Mouse (Mus musculus) neutrophil, adult 5-6 weeks (primary cell): ENCODE data around the gene Abi1. TPM values are rescaled to one million over a fixed set of nuclear protein-coding genes. Genes with fewer than 3 reads are reported as not detected.
A peak's percentile ranks its signal among the peaks of the same experiment; 100 is the strongest.
"Not testable (repeated sequence)": the region's sequence is repeated elsewhere in the genome, so short reads cannot be mapped to it uniquely, and the experiment has no call there.

Source experiments
- ATAC-seq: fragments of 151-379, 151-347 bp; 2 replicates; pipeline ENCODE4 v1.8.0; 2017; ENCODE audit warnings: mild to moderate bottlenecking, moderate TSS enrichment; ENCODE audit not compliant: insufficient number of reproducible peaks, poor library complexity, low FRiP score, severe bottlenecking; ENCODE audit errors: extremely low read depth
- total RNA-seq: library from RNA; stranded (forward); fragments of 200-1000 nt; gene quantifications from 2 replicates; pipeline ENCODE4 v1.2.3, GENCODE M21; 2017

The Abi1 gene
- 242 and 261 TPM in 2 replicates for total RNA-seq

GRCm38 (mm10) chr2:23040001-23040646 lies at the start of gene Abi1:
Gene Abi1, minus strand, starts transcription at chr2:23040241.
- ATAC-seq, result peak; percentile 84

DNA sequence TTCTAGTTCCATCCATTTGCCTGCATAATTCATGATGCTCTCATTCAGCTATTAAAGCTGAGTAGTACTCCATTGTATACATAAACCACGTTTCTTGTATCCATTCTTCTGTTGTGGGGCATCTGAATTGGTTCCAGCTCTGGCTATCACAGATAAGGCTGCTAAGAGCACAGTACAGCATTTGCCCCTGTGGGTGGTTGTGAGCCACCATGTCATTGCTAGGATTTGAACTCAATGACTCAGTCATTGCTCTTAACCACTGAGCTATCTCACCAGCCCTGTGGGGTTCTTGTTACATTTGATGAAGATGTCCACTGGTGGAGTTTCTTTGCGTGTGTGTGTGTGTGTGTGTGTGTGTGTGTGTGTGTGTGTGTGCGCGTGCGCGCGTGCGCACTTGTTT lies 44.5 kb upstream of the Abi1 start:
- ATAC-seq, result no peak

DNA sequence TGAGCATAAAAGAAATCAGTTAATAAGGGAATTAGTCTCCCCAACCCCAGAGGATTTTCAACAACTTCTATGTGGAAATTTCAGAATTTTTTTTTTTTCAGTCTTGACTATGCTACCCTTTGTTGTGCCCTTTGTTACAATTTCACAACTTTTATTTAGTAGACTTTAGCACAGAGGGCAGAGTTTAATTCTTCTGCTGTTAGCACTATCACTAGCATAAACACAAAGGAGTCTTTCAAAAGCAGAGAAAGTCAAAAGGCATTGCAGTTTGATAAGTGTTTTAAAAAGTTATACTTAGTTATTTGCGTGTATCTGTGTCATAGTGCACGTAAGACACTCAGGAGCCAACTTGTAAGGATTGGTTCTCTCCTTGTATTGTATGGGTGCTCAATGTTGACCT lies 38.5 kb upstream of the Abi1 start:
- ATAC-seq, result no peak

DNA sequence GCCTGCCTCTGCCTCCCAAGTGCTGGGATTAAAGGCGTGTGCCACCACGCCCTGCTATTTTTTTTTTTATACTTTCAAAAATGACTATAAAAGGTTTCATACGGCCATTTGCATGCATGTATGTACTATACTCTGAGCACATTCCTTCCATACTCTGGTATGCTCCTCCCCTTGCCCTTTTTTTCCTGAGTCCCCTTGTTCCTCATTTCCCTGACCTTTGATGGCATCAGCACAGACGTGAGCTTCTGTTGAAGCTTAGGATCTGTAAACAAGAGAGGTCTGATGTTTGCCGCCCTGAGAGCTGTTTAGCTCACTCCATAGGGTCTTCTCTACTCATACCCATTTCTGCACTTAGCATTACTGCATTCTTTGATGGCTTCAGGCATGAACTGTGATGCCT lies 37.7 kb upstream of the Abi1 start:
- no peak for ATAC-seq

- ATAC-seq, result no peak
Measured at GRCm38 (mm10) chr2:23076783-23077182, 36.7 kb upstream of the Abi1 start.

- ATAC-seq, result no peak
Measured at GRCm38 (mm10) chr2:23075846-23076245, 35.8 kb upstream of the Abi1 start.

DNA sequence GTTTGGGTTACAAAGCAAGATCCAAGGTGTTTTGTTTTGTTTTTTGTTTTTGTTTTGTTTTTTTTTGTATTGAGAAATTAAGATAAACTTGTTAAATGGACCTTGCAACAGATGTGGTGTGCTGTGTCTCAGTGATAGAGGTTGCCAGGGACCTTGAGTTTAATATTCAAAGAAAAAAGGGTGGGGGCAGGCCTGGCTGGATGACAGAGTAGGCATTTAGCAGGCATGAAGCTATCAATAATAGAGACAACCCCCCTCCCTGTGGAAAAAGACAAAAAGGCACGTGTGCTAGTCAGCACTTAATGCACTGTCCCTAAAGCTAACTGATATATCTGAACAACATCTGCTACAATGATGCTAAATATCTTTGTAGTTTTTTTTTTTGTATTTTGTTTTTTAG lies 31.4 kb upstream of the Abi1 start:
- no peak for ATAC-seq

DNA sequence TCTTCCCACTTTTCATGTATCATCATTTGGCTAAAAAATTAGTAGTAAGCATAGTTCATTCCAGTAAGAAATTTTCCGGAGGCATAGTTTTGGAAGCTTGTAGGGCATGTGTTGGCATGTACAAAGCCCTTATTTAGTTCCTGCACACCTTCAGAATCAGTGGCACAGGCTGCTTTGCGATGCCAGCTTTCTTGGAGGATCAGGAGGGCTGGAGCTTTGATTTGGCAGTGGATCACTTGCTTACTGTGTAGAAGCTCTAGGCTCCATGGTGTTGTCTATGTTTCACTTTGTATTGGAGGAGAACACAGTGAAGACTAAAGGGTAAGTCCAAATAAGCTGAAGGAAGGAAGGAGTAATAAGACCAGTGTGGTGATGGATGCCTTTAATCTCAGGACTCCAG lies 30.4 kb upstream of the Abi1 start:
- ATAC-seq, result no peak

DNA sequence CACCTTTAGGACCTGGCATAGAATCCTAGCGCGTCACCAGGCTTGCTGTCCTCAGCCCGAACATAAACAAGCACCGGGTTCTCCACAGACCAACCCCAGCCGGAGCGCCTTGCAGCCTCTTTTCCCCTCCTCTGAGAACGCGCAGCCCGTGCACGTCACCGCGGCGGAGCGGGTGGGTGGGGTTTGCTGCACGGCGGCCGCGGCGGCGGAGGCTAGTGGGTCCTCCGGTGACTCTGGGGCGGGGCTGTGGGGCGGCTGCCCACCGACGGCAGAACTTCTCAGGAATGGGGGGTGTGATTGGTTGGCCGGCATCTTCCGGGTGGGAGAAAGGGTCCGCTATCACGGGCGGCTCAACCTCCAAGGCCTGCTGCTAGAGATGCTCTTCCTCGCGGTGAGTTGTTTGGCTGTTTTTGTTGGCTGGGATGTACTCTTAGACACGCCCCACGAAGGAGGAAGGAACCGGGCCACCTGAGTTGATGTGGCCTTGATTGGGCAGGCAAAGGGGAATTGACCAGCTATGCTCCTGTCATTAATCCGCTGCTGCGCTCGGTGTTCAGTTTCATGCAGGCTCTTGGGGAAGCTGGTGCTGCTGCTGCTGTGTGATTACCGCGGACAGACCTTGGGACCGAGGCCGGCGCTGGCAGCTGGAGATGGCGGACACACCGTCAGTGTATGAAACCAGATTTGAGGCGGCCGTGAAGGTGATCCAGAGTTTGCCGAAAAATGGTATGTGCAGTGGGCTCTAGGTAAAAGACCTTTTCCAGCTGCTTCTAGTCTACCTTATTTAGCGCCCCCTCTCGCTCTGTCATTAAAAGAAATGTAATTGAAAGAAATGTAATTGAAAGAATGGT lies 29.1 kb upstream of the Abi1 start:
- ATAC-seq, result peak; percentile 74

GRCm38 (mm10) chr2:23068370-23068737 lies 28.3 kb upstream of the Abi1 start:
- ATAC-seq, result no peak

GRCm38 (mm10) chr2:23067552-23068369 lies 27.7 kb upstream of the Abi1 start, which contains the start of gene Acbd5:
Gene Acbd5, plus strand, starts transcription at chr2:23068167.
- peak; percentile 83 for ATAC-seq

GRCm38 (mm10) chr2:23052523-23052922 lies 12.5 kb upstream of the Abi1 start:
- 0 out of 2 replicates have a peak, but pooled peaks have one; percentile 23 for ATAC-seq

- ATAC-seq, result no peak
Measured at GRCm38 (mm10) chr2:23051890-23052289, 11.8 kb upstream of the Abi1 start.

GRCm38 (mm10) chr2:23048006-23048405 lies 8.0 kb upstream of the Abi1 start:
- no peak for ATAC-seq

DNA sequence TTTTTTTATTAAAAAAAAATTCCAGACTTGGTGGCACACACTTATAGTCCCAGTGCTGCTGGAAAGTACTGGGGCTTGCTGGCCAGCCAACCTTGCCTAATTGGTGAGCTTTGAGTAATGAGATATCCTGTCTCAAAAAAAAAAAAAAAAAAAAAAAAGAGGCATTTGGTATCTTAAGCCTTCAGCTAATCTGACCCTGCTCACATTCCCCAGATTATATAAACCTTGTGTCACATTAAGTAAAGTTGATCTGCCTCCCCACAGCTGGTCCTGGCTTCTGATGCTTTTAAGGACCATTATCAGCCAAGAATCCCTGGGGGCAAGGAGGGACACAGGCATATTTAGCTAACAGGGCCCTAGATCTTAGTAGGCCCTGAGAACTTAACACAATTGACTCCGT lies 5.7 kb upstream of the Abi1 start:
- ATAC-seq, result no peak

- no peak for ATAC-seq
Measured at GRCm38 (mm10) chr2:23042189-23042588, 2.1 kb upstream of the Abi1 start.

GRCm38 (mm10) chr2:23041457-23041856 lies 1.4 kb upstream of the Abi1 start:
- peak; percentile 48; the same call in 1 of the 2 replicates for ATAC-seq

DNA sequence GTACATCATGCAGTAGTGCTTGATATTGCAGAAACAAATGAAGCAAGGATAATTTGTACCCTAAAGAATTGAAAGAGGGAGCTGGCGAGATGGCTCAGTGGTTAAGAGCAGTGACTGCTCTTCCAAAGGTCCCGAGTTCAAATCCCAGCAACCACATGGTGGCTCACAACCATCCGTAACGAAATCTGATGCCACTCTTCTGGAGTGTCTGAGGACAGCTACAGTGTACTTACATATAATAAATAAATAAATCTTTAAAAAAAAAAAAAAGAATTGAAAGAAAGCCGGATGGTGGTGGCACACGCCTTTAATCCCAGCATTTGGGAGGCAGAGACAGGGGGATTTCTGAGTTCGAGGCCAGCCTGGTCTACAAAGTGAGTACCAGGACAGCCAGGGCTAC lies 649 bp upstream of the Abi1 start:
- not testable (repeated sequence) for ATAC-seq
